Mouse (Mus musculus) cerebellum, postnatal 36 days (tissue): ENCODE measurements around the gene Scgb1b19.
"Not testable (repeated sequence)": the region's sequence is repeated elsewhere in the genome, so short reads cannot be mapped to it uniquely, and the experiment has no call there.

Experiments
- DNase-seq, 2 experiments: peaks; one replicate each; pipeline ENCODE4 v3.0.0; 2021 to 2022; ENCODE audit warnings: mixed read lengths in 2 of 2

Scgb1b19 gene

DNA sequence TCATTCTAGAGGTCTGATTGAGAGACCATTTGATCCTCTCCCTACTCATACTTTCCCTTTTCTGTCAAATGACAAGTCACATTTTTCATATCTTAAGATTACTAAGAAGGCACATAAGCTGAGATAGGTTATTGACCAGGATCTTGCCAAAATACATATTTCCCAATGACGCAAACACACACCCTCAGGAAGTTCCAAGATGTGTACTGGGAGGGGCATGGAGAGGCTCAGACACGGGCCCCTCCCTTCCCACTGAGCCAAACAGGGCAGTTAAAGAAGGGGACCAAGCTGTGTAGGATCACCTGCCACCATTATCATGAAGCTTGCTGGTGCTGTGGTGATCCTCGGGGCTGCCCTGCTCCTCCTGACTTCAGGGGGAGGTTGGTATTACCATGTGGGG, at the start of gene Scgb1b19:
Gene Scgb1b19 (plus strand): TSS at position 301 of the 400 bp plus-strand sequence.
- not testable (repeated sequence) for DNase-seq

DNA sequence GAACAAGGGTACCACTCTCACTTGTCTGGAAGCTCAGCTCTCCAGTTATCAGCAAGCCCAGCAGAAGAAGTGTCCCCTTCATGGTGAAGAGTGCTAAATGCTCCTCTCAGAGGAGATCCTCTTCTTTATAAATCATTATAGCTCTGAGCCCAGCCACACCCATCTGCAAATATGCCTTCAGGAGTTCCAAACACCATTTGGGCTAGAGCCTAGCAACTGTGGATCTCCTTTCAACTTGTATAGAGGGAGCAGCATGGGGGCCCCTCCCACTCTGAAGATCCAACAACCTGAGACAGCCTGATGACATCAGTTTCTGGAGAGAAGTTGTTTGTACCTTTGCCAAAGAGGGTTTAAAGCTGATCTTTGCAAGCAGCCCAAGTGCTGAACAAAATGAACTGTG, 6.9 kb upstream of the Scgb1b19 start, which contains the start of gene Scgb2b19:
Gene Scgb2b19 (minus strand): TSS at position 101 of the 400 bp plus-strand sequence.
- DNase-seq = not testable (repeated sequence)
